Mouse (Mus musculus): Measurements from ENCODE around the gene Prrx1.

DNA sequence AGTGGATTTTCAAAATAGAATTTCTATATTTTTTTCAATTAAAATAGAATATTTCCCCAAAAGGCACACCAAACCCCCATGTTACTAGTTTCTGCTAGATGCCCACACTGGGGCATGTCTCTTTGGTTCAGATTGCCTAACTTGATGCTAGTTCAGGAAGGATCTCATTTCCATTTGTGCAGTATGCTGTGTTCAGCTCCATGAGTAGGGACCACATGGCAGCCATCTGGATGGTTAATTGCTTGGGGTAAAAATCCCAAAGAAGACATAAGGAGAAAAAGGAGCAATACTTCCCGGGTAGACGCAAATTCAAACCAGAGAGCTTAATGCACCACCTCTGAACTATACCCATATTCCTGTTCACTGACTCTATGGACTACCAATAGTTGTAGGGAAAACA, 57.6 kb downstream of the Prrx1 start:
- no peak for TF ChIP-seq CTCF (IDR thresholded peaks at IDR 0.05; ENCODE audit: borderline replicate concordance, insufficient read depth, low read length)
- no peak for TF ChIP-seq POLR2A (IDR thresholded peaks at IDR 0.05; ENCODE audit: low read depth, low read length)
